Mouse (Mus musculus) left cerebral cortex, postnatal 25 days (tissue): ENCODE results near the gene Alox5. TPM values are rescaled to one million over a fixed set of nuclear protein-coding genes. Genes with fewer than 3 reads are reported as not detected.
"Not testable (repeated sequence)": the region's sequence is repeated elsewhere in the genome, so short reads cannot be mapped to it uniquely, and the experiment has no call there.

Experiments
- DNase-seq, 2 experiments: peaks; one replicate each; pipeline ENCODE4 v3.0.0; 2022; ENCODE audit warnings: low spot score in 2 of 2, mixed read lengths in 1 of 2
- intact Hi-C: fragments of 180-260 bp; cut with DNase I; formaldehyde crosslinking; loops from one replicate; pipeline ENCODE4 v1.15.1; 2025
- total RNA-seq, 2 experiments: library from RNA; stranded (reverse); gene quantifications; 2 replicates each; pipeline ENCODE4 v1.2.3; 2021

Alox5 gene
- total RNA-seq: 1 to 10 TPM; 1.1 to 3.1 TPM

DNA sequence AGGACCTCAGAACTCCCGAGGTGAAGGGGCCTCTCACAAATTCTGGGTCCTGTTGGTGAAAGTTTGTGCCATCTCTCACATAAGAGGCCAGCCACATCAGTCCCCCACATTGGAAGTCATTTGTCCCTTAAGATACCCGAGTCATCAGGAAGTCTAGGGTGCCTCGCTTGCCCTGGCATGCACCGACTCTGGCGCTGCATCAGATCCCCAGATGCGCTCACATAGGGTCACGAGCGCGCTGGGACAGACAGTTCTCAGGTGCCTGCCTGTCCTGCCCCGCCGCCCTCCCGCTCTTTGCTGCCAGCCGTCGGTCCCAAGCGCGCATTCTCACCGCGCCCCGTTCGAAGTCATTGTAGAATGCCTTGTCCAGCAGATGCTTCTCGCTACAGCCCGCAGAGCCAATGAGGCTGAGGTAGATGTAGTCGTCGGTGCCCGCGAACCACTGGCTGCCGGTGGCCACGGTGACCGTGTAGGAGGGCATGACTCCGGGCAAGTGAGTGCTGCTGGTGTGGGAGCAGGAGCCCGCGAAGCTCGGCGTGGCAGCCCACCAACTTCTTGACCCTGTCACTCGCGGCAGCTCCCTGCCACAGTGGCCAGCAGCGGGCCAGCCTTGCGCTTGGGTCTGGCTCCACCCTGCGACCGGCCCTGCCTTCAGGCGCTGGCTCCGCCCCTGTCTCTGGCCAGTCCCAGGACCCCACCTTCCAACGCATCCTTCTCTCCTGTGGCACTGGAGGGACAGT lies at the start of gene Alox5:
Alox5 (minus strand) TSS at position 635 of the 740 bp plus-strand sequence.
- DNase-seq: no peak
- intact Hi-C loops: no loop called here

DNA sequence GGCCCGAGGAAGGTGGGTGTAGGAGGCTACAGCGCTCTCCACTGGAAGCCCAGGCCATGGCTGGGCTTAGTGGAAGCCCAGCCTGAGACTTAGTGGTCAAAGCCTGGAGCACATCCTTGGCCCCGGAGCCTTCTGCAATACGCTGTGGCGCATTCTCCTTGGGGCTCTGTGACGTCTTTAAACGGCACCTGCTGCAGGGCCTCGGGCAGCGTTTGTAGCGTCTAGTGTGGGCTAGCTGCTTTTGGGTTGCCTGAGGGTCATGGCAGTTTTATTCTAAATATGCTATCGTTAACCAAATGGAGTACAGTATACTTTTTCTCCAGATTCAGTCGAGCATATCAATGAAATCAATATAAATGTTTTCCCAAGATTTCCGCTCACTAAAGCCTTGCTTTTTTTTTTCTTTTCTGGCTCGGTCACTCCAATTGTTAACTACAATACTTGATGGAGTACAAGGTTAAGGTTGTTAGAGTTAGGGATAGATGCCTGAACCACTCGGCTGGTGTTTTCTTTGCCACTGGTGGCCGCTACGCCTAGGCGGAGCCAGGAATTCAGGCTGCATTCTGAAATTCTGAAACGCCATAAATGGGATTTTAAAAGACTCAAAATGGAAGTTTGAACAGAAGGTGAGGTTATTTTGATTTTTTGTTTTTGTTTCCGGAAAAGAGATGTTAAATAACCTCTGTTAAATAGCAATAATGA lies 45.5 kb upstream of the Alox5 start, which contains the start of gene Olfr212:
Olfr212 (plus strand) TSS at position 215 of the 702 bp plus-strand sequence.
- DNase-seq, intact Hi-C loops: not testable (repeated sequence)

DNA sequence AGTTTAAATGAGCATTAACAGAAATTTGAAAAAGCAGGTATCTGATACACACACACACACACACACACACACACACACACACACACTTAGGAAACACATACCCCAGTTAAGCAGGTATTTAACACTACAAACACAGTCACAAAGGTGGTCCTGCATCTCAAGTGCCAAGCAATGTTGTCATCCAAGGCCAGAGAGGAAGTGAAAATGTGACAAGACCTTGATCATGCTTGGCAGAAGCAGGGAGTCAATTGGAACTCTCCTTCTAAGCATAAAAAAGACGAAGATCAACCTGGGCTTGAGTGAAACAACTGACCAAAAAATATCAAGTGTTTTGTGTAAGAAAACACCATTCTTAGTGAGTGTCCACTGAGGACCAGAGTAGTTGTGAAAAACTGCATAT lies 35.0 kb upstream of the Alox5 start:
- DNase-seq: no peak
- intact Hi-C loops: no loop called here

DNA sequence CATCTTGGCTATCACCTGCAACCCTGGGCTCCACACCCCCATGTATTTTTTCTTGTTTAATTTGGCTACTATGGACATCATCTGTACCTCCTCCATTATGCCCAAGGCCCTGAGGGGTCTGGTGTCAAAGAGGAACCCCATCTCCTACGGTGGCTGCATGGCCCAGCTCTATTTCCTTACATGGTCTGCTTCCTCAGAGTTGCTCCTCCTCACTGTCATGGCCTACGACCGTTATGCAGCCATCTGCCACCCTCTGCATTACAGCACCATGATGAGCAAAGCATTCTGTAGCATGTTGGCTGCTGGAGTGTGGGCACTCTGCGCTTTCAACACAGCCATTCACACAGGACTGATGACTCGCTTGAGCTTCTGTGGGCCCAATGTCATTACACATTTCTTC lies 32.8 kb upstream of the Alox5 start:
- intact Hi-C loops: no loop called here
- no peak for DNase-seq

DNA sequence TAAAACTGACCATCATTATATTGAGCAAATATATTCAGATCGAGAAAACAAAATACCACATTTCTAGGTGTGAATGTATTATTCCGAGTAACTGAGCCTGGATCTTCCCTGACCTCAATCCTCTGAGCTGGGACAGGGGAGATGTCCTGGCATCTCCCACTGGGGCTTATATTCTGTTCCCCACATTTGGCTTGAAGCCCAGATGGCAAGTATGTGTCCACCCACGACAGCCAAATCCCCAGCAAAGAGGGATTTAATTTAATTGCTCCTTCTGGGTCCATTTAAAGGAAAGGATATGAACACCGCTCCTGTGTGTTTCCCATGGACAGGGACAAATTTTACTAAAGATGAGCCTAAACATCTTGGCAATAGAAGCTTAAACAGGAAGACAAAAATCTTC lies 27.8 kb upstream of the Alox5 start, which contains the start of gene Olfr211:
Olfr211 (plus strand) TSS at position 301 of the 400 bp plus-strand sequence.
- no peak for DNase-seq
- intact Hi-C loops: no loop called here

DNA sequence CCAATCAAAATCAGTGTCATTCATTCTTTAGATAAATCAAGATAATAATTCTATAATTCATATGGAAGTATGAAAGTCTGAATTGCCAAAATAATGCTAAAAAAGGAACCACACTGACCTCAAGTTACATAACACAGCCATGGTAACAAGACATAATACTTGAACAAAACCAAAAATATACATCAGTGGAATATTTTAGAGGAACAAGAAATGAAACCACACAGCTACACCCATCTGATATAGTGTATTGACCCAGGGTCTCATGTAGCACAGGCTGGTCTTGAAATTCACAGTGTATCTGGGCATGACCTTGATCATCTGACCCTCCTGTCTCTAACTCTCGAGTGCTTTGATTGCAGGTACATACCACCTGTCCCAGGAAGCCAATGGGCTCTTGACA lies 25.9 kb upstream of the Alox5 start:
- no peak for DNase-seq
- intact Hi-C loops: no loop called here

DNA sequence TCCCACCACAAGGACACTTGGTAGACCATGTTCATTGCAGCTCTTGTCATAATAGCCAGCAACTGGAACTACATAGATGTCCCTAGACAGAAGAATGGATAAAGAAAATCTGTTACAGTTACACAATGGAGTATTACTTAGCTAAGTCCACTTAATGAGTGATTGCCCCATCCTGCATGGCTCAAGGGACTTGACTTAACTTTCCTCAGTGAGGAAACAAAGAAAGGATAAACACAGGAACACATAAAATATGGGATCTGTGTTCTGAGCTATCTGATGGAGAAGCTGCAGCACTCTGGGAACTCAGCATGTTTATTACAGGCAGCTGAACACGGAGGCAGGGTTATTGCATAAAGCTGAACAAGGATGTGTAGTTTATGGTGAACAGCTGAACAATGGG lies 24.1 kb upstream of the Alox5 start:
- no peak for DNase-seq
- intact Hi-C loops: no loop called here

DNA sequence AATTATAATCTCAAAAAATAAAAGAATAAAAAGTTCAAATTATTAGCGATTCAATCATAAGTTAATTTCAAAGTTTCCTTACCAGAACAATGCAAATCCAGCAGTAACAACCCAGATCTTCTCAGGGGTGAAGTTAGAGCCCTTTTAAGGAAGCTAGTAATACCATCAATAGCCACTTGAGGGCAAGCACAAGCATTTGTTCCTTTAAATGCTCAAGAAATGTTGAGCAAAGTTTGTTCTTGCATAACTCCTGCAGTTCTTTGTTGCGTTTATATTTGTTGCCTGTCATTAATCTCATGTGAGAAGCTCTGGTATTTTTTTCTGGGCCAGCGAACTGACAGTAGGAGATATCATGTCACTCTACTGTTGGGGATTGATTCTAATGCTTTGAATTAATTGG lies 7.1 kb upstream of the Alox5 start:
- DNase-seq: no peak
- intact Hi-C loops: no loop called here

DNA sequence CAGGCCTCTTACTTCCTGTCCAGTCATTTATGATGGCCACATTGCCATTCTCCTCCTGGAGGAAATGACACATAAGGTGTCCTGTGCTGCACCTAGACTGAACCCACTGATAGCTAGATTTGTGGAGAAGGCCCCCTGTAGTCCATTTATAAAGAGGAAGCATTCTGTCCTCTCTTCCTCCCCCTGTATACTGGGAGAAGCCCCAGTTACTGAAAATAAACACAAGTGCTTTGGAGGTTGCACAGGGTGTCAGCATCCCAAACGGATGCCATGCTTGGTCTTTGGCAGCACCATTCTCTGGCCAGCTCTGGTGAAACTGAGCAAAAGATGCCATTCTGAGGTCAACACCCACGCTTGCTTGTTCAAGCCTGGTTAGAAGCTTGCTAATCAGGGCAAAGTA lies 1.7 kb downstream of the Alox5 start:
- intact Hi-C loops: no loop called here
- DNase-seq: no peak

DNA sequence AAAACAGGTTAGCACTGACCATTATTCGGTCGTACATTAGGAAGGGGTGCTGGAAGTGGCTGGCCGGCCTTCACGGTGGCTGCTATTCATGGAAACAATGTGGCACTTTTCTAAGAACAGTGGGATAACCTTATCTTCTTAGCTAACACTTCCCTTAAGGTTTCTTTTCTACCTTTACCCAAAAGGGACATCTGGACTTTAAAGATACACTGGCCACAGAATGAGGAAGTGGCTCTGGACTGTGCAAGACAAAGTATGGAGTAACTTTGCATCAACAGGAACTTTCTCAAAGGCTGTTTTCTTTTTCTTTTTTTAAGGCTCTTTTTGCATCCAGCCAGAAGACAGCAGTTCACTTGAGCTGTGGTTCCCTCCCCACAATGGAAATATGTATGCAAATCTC lies 2.2 kb downstream of the Alox5 start:
- intact Hi-C loops: no loop called here
- DNase-seq: no peak

DNA sequence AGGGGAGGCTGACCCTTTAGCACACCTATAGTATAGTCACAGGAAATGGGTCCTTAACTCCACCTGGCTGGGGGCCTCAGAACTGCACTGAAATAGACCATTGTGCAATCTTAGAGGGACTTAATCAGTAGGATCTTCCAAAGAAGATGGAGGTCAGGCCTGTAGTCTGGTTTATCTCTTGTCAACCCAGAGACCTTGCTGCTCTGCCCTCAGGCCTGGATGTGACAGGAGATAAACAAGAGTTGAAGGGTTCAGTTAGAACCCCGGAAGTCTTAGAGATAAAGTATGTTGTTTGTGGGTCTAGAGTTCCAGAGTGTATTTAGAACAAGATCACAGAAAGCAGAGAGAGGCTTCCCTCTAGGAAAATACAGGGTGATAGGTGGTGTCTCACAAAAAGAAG lies 4.5 kb downstream of the Alox5 start:
- intact Hi-C loops: no loop called here
- DNase-seq: no peak

DNA sequence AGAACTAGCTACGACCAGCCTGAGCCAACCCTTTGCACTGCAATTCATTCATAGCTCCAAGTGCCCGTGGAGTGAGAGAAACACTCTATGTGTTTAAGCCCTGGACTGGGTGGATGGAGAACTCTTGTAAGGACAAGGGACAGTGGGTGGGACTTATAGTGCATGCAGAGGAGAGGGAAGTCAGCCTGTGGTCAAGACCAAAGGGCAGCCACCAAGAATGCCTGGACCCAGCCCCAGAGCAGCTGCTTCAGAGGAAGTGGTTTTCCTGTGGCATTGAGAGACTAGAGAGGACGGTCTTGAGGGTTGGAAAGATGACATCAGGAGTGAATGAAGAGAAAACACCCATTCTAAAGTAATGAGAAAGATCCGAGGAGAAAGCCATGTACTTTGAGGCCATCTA lies 5.2 kb downstream of the Alox5 start:
- DNase-seq: peak in 1 of 2 experiments; percentile 7
- intact Hi-C loops: no loop called here

DNA sequence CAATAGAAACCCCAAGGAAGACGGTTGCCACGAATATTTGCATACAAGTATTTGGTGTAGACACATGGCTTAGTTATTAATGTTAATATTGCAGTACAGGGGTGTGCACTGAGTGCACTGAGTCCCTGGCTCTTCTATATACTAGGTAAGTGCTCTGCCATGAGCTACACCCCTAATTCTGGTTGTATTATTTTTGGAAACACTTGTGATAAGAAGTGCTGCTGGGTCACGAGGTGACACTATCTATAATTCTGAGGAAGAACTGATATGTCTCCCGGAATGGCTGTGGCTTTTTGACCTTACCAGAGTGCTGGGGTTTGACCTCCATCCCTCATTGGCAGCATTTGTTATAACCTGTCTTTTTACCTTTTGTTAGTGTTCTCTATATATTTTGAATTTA lies 20.1 kb downstream of the Alox5 start:
- intact Hi-C loops: no loop called here
- no peak for DNase-seq

DNA sequence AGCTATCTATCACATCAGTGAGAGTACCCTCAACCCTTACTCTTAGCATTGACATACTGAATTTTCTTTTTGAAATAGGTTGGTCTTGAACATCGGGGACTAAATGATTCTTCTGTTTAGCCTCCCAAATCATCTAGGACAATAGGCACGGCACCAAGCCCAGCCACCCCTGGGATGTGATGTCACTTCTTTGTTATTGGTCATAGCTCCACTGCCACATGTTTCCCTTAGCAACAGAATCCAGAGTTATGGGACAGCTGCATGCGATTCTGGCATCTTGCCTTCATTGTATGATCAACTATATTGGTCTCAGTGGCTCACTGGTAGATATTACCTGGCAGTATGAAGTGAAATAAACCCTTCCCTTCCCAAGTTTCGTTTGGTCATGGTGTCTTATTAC lies 20.5 kb downstream of the Alox5 start:
- no peak for DNase-seq
- intact Hi-C loops: no loop called here

DNA sequence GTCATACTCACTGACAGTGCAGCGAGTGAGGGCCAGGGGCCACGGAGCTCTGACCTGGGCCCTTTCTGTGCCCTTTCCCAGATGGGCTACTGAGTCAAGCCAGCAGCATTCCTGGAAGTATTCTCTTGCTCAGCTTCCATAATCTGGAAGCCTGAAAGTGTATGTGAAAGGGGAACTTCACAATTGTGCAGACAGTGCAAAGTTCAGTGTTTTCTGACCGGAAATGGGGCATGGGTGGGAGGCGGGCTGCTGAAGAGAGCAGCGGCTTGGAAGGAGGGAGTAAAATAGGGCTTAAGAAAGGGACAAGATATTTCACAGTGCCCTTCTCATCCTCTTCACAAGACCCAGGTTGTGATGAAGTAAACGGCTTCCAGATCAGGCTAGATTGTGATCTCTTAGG lies 21.4 kb downstream of the Alox5 start:
- intact Hi-C loops: no loop called here
- no peak for DNase-seq

DNA sequence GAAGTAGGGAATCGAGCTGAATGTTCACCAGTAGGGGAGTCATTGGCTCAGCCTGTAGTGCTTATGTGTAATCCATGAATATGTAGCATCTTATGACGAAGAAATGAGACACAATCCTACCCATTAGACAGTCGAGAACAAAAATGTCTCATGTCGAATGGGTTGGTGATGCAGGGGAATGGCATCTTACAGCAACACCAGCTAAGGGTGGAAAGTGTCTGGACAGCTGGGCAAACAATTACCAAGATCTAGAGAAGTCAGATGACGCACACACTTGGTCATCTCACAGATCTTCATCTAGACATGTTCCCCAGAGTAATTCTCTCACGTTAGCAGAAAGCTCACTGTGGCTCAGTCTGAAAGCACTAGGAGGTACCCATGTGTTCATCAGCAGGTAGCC lies 22.1 kb downstream of the Alox5 start:
- intact Hi-C loops: no loop called here
- DNase-seq: no peak

DNA sequence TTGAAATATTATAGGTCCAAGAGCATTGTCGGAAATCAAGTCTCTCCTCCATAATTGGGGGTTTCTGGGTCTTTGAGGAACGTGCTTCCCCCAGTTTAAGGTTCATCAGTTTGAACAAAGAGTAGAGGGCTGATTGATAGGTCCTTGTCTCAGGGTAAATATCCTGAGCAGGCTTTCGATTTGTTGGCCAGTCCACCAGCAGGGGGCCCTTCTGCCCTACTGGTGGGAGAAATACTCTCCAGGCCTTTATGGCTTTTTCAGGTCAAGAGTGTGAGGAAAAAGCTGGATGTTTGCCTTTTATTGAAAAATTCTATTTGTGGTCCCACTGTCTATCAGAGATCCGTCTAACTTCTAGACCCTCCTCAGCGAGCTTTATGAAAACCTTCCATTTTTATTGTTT lies 32.7 kb downstream of the Alox5 start:
- no peak for DNase-seq
- intact Hi-C loops: loop anchor here (10.0 kb wide), 1 partner anchor 163 kb away; the partner anchor contains the start of gene Zfand4

DNA sequence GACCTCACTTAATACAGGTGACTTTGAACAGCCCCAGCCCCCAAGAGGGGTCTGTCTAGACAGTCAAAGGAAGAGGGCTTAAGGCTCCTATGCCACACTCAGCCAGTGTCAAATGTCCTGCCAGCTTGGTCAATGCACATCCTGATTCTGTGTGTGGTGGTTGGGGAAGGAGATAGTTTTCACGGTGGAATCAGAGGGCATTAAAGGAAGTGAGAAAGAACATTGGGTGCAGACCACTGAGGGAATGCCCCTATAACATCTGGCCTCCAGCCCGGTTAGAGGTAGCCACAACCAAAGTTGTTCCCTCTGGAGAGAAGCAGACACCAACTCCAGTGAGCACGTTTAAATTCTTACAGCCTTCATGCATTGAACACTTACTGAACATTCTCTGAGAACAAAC lies 33.4 kb downstream of the Alox5 start:
- intact Hi-C loops: loop anchor here (10.0 kb wide), 1 partner anchor 163 kb away; the partner anchor contains the start of gene Zfand4
- DNase-seq: no peak

DNA sequence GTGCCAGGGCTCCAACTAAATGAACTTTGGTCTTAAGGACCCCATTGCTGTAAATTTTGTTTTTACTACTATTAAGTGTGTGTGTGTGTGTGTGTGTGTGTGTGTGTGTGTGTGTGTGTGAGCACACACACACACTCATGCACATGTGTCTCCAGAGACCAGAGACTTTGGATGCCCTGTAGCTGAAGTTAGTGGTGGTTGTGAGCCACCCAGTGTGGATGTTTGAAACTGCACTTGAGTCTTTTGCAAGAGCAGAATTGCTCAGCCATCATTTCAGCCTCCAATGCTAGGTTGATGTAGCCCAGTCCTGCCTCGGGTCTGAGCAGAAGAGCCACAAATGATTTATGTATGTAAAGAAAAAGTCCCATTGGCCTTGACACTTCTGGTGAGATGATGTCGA lies 37.3 kb downstream of the Alox5 start:
- DNase-seq: peak; percentile 32 to 67
- intact Hi-C loops: loop anchor here (5.0 to 10.0 kb wide), 2 partner anchors 86 to 159 kb away; partner anchors contain the start of genes March8 and Zfand4

DNA sequence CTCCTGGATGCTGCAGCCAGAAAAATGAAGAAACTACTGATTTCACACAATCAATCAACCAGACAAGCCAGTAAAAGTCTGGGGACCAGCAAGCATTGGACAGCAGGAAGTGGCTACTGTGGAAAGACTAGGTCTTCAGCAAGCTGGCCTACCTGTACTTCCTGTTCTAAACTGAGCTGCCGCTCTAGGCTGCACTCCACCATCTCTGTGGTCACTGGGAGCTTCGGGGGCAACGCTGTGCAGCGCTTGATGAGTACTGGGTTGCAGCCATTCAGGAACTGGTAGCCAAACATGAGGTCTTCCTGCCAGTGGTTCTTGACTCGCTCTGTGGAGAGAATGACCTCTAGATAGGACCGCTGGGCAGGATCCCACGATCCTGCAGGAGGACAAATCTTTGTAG lies 38.0 kb downstream of the Alox5 start:
- no peak for DNase-seq
- intact Hi-C loops: loop anchor here (5.0 to 10.0 kb wide), 2 partner anchors 86 to 158 kb away; partner anchors contain the start of genes March8 and Zfand4

DNA sequence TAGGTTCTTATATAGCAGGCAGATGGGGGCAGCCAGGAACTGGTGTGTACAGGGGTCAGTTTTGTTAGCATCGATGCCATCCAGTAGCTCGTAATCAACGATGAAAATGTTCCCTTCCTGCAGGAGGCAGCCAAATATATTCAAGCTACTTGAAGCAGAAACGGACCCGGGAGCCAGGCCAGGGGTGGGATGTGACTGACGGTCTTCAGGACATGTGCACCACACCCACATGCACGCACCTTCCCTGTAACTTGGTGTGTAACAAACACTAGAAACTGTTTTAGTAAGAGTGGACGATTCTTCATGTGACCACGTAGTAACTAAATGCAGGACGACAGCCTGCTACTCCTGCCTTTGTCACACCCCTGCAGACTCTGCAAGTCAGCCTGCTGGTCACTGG lies 40.7 kb downstream of the Alox5 start:
- no peak for DNase-seq
- intact Hi-C loops: loop anchor here (5.0 to 10.0 kb wide), 2 partner anchors 83 to 155 kb away; partner anchors contain the start of genes March8 and Zfand4
